Mouse (Mus musculus) liver, adult 2 months (tissue): ENCODE results near the gene Brpf1.

Experiments used
- CTCF ChIP-seq: fragments of 200-500 bp; IDR thresholded peaks from 2 replicates; pipeline ENCODE4 v1.5.1; 2011; ENCODE audit warnings: low read depth, low read length, control low read depth
- POLR2A ChIP-seq: fragments of 200-500 bp; IDR thresholded peaks from 2 replicates; pipeline ENCODE4 v1.6.1; 2011; ENCODE audit warnings: low read length, control low read depth; ENCODE audit not compliant: insufficient read depth; ENCODE audit errors: extremely low read depth

DNA sequence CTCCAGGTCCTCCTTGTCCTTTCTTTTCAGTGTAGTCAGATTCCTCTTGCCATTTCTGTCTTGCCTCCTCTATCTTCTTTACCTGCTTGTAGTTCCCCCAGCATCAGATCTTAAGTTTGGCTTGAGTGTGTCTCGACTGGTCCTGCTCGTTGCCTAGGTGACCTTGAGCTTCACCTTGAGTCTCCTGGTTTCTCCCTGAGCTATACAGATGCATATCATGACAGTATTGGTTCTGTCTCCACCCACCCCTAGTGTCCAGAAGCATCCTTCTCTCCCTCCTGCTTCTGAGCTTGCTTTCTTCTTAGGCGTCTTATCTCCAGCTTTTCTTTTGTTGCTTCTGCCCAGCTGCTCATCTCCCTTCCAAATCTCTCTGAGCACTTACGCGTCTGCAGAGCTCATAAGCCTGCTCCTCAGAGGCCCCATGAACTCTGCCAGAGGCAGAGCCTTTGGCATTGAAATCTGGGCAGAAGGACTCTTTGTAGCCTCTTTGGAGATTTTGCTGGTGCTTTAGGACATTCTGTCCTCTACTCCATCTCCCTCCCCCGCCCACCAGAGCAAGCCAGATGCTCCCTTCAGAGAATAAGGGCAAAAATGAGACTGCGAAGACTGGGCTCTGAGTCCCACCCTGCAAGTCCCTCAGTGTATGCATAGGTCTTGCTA is 39.8 kb upstream of the Brpf1 start:
- TF ChIP-seq CTCF (no peak), POLR2A (no peak)
